Mouse (Mus musculus): ENCODE results near the gene C2cd4d.

GRCm38 (mm10) chr3:94368631-94369030 lies 6.4 kb downstream of the C2cd4d start:
- no peak for TF ChIP-seq CTCF (IDR thresholded peaks at IDR 0.05; ENCODE audit: low read depth, low read length)
- no peak for TF ChIP-seq POLR2A (IDR thresholded peaks at IDR 0.05; ENCODE audit: extremely low read depth, insufficient read depth, low read length)

Measured in liver, adult 2 months (tissue).